Mouse (Mus musculus) MEL (cell line): Measurements from ENCODE around the gene Rps17. TPM values are rescaled to one million over a fixed set of nuclear protein-coding genes. Genes with fewer than 3 reads are reported as not detected.

Source experiments
- DNase-seq: peaks from one replicate; pipeline ENCODE4 v3.0.0; 2011; ENCODE audit warnings: low read depth, low spot score
- H3K27ac ChIP-seq: 2 replicates; pipeline ENCODE4 v1.5.1; 2012; ENCODE audit warnings: low read depth, mild to moderate bottlenecking, control low read depth, low read length, moderate library complexity; ENCODE audit not compliant: control insufficient read depth
- H3K27me3 ChIP-seq, 2 experiments: fragments of 150-350 bp in 1 of 2; sonication (generic) in 1 of 2; 2 replicates each; pipeline ENCODE4 v1.6.1; 2012; ENCODE audit warnings: low read length in 2 of 2, mild to moderate bottlenecking in 2 of 2, improper control_type of control experiment in 1 of 2, moderate library complexity in 1 of 2; ENCODE audit not compliant: insufficient read depth in 2 of 2, control insufficient read depth in 1 of 2
- H3K36me3 ChIP-seq, 2 experiments: 2 replicates each; pipeline ENCODE4 v1.6.1; 2012 to 2014; ENCODE audit warnings: low read length in 2 of 2, improper control_type of control experiment in 1 of 2, inconsistent platforms in 1 of 2, mild to moderate bottlenecking in 1 of 2; ENCODE audit not compliant: insufficient read depth in 2 of 2, control insufficient read depth in 1 of 2
- H3K4me1 ChIP-seq, 2 experiments: fragments of 150-350 bp in 1 of 2; sonication (generic) in 1 of 2; 2 replicates each; pipeline ENCODE4 v1.6.1; 2012; ENCODE audit warnings: low read length in 2 of 2, improper control_type of control experiment in 1 of 2, mild to moderate bottlenecking in 1 of 2; ENCODE audit not compliant: insufficient read depth in 2 of 2, control insufficient read depth in 1 of 2
- H3K4me3 ChIP-seq, 2 experiments: fragments of 150-350 bp in 1 of 2; sonication (generic) in 1 of 2; 2 replicates each; pipeline ENCODE4 v1.5.1; 2012; ENCODE audit warnings: low read depth in 2 of 2, low read length in 2 of 2, mild to moderate bottlenecking in 2 of 2, moderate library complexity in 2 of 2, control low read depth in 1 of 2, improper control_type of control experiment in 1 of 2; ENCODE audit not compliant: control insufficient read depth in 1 of 2, insufficient read depth in 1 of 2
- H3K79me2 ChIP-seq: 2 replicates; pipeline ENCODE4 v1.6.1; 2012; ENCODE audit warnings: mild to moderate bottlenecking, low read length, moderate library complexity; ENCODE audit not compliant: control insufficient read depth, poor library complexity, insufficient read depth
- H3K9ac ChIP-seq: 2 replicates; pipeline ENCODE4 v1.6.1; 2012; ENCODE audit warnings: low read depth, mild to moderate bottlenecking, control low read depth, low read length, moderate library complexity; ENCODE audit not compliant: control insufficient read depth, poor library complexity, severe bottlenecking
- H3K9me3 ChIP-seq: fragments of 150-350 bp; sonication (generic); replicated peaks from 2 replicates; pipeline ENCODE4 v1.6.1; 2012; ENCODE audit warnings: mild to moderate bottlenecking, low read length, improper control_type of control experiment, moderate library complexity; ENCODE audit not compliant: insufficient read depth
- BHLHE40 ChIP-seq: IDR thresholded peaks from 2 replicates; pipeline ENCODE4 v1.6.1; 2012; ENCODE audit warnings: low read depth, mild to moderate bottlenecking, inconsistent platforms, low read length, improper control_type of control experiment, borderline replicate concordance
- CHD1 ChIP-seq: IDR thresholded peaks from 2 replicates; pipeline ENCODE4 v1.6.1; 2012; ENCODE audit warnings: low read depth, mild to moderate bottlenecking, inconsistent platforms, low read length, improper control_type of control experiment
- ETS1 ChIP-seq: IDR thresholded peaks from 2 replicates; pipeline ENCODE4 v1.6.1; 2012; ENCODE audit warnings: low read depth, mild to moderate bottlenecking, inconsistent platforms, low read length, improper control_type of control experiment, moderate library complexity
- GABPA ChIP-seq: IDR thresholded peaks from 2 replicates; pipeline ENCODE4 v1.6.1; 2012; ENCODE audit warnings: low read depth, mild to moderate bottlenecking, inconsistent platforms, low read length, improper control_type of control experiment, moderate library complexity
- GATA1 ChIP-seq: IDR thresholded peaks from 2 replicates; pipeline ENCODE4 v1.6.1; 2011; ENCODE audit warnings: low read depth, low read length, improper control_type of control experiment
- HCFC1 ChIP-seq: IDR thresholded peaks from 2 replicates; pipeline ENCODE4 v1.6.1; 2012; ENCODE audit warnings: low read depth, mild to moderate bottlenecking, inconsistent platforms, low read length, improper control_type of control experiment, moderate library complexity
- MAFK ChIP-seq: IDR thresholded peaks from 2 replicates; pipeline ENCODE4 v1.6.1; 2011; ENCODE audit warnings: low read depth, mild to moderate bottlenecking, low read length, improper control_type of control experiment, borderline replicate concordance
- MAX ChIP-seq: IDR thresholded peaks from 2 replicates; pipeline ENCODE4 v1.6.1; 2011; ENCODE audit warnings: low read length, improper control_type of control experiment
- MAZ ChIP-seq: IDR thresholded peaks from 2 replicates; pipeline ENCODE4 v1.6.1; 2012; ENCODE audit warnings: low read depth, mild to moderate bottlenecking, inconsistent platforms, low read length, improper control_type of control experiment
- MEF2A ChIP-seq: IDR thresholded peaks from 2 replicates; pipeline ENCODE4 v1.6.1; 2014; ENCODE audit warnings: low read depth, mild to moderate bottlenecking, inconsistent platforms, low read length, improper control_type of control experiment; ENCODE audit not compliant: poor library complexity, insufficient replicate concordance, severe bottlenecking; ENCODE audit errors: extremely low read depth
- MYB ChIP-seq: IDR thresholded peaks from 2 replicates; pipeline ENCODE4 v1.6.1; 2011; ENCODE audit warnings: mild to moderate bottlenecking, low read depth, low read length, improper control_type of control experiment
- NELFE ChIP-seq: IDR thresholded peaks from 2 replicates; pipeline ENCODE4 v1.6.1; 2011; ENCODE audit warnings: low read depth, low read length, improper control_type of control experiment
- NRF1 ChIP-seq: IDR thresholded peaks from 2 replicates; pipeline ENCODE4 v1.6.1; 2014; ENCODE audit warnings: low read depth, mild to moderate bottlenecking, inconsistent platforms, low read length, improper control_type of control experiment, moderate library complexity; ENCODE audit not compliant: poor library complexity, insufficient read depth, severe bottlenecking
- POLR2AphosphoS5 ChIP-seq: IDR thresholded peaks from 2 replicates; pipeline ENCODE4 v1.6.1; 2012; ENCODE audit warnings: low read depth, borderline replicate concordance, mild to moderate bottlenecking, inconsistent platforms, low read length, moderate library complexity, mixed read lengths
- RAD21 ChIP-seq: IDR thresholded peaks from 2 replicates; pipeline ENCODE4 v1.6.1; 2011; ENCODE audit warnings: mild to moderate bottlenecking, low read depth, low read length, improper control_type of control experiment
- TAL1 ChIP-seq: IDR thresholded peaks from 2 replicates; pipeline ENCODE4 v1.6.1; 2012; ENCODE audit warnings: mild to moderate bottlenecking, inconsistent platforms, low read length, moderate library complexity, mixed read lengths
- TBP ChIP-seq: IDR thresholded peaks from 2 replicates; pipeline ENCODE4 v1.8.0; 2011; ENCODE audit warnings: low read depth, low read length, improper control_type of control experiment
- UBTF ChIP-seq: IDR thresholded peaks from 2 replicates; pipeline ENCODE4 v1.6.1; 2012; ENCODE audit warnings: low read depth, mild to moderate bottlenecking, inconsistent platforms, low read length, improper control_type of control experiment, moderate library complexity, borderline replicate concordance; ENCODE audit not compliant: insufficient read depth
- polyA plus RNA-seq, 2 experiments: library from polyadenylated mRNA; stranded (reverse) in 1 of 2; unstranded in 1 of 2; fragments of >175 nt in 1 of 2; fragments of >200 nt in 1 of 2; gene quantifications; 2 replicates each; pipeline versions ENCODE4 v1.2.1 to v1.2.4; 2012; ENCODE audit warnings: low replicate concordance in 2 of 2, low read depth in 1 of 2; ENCODE audit not compliant: insufficient read length in 2 of 2, insufficient read depth in 1 of 2, missing spikeins in 1 of 2
- total RNA-seq: library from RNA; depleted of rRNA; stranded (reverse); fragments of 300-350 nt; gene quantifications from 2 replicates; pipeline ENCODE4 v1.2.3, GENCODE M21; 2012

Gene Rps17
- total and polyA plus RNA-seq, 3 experiments: 2,738 to 10,538 (median 4,252) TPM

DNA sequence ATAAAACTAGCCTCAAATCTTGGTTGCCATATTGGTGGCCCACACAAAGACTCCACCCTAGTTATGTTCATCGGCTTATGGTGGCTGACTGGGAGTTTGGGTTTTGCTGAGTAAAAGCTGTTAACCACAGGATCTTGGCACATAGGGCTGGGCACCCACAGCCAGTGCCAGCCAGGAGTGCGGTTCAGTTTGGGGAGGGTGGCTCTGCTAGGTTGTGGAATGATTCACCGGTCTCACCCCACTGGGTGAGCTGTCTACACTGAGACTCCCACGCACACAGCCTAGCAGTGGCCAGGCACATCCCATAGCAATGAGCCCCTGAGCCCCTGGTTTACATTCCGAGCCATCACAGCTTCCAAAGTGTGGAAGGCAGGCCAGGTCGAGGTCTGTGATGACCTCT, 25.3 kb downstream of the Rps17 start:
- Histone ChIP-seq H3K79me2 (no peaks in the 10 kb centered on the region), H3K4me3 (no peak overlapping the region), H3K27ac (no peak overlapping the region), H3K4me1 (no peaks in the 10 kb centered on the region), H3K9ac (no peak overlapping the region), H3K36me3 (no peaks in the 10 kb centered on the region), H3K9me3 (no peaks in the 10 kb centered on the region), H3K27me3 (no peaks in the 10 kb centered on the region)
- TF ChIP-seq MEF2A (no peak), MYB (no peak), CHD1 (no peak)
- DNase-seq: no peak

DNA sequence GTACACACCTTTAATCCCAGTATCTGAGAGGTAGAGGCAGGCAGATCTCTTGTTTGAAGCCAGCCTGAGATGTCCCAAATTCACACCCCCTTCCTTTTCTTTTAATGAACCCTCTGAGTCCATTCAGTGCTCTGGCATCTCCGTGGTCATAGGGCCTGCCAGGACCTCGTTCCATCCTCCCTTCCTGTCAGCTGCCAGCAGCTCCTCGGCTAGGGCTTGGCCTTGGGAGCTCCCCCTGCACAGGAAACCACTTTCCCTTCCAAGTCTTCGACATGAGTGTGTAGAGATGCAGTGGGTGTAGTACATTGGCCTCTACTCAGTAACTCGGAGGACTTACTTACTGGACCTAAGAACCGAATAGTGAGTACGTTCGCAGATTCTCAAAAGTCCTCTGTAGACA, 29.5 kb downstream of the Rps17 start:
- Histone ChIP-seq H3K9ac (no peak overlapping the region), H3K4me1 (no peaks in the 10 kb centered on the region), H3K36me3 (no peaks in the 10 kb centered on the region), H3K9me3 (no peaks in the 10 kb centered on the region), H3K4me3 (no peak overlapping the region), H3K27me3 (peaks cover 0 to 7% of the 10 kb centered on the region in 2 experiments; a peak in 2 of 4 replicates), H3K79me2 (no peaks in the 10 kb centered on the region), H3K27ac (no peak overlapping the region)
- no peak for DNase-seq
- TF ChIP-seq GATA1: no peak
- TF ChIP-seq MAFK: no peak
- no peak for TF ChIP-seq NELFE
- no peak for TF ChIP-seq RAD21
- TF ChIP-seq TAL1: no peak
- TF ChIP-seq HCFC1: no peak
- TF ChIP-seq NRF1: no peak
- no peak for TF ChIP-seq GABPA
- no peak for TF ChIP-seq TBP
- no peak for TF ChIP-seq MAX
- TF ChIP-seq ETS1: no peak
- TF ChIP-seq UBTF: no peak
- TF ChIP-seq BHLHE40: no peak
- TF ChIP-seq MAZ: no peak
- no peak for TF ChIP-seq POLR2AphosphoS5
